Mouse (Mus musculus): ENCODE results near the gene Slc29a3.
"Not testable (repeated sequence)": the region's sequence is repeated elsewhere in the genome, so short reads cannot be mapped to it uniquely, and the experiment has no call there.

Slc29a3 gene

DNA sequence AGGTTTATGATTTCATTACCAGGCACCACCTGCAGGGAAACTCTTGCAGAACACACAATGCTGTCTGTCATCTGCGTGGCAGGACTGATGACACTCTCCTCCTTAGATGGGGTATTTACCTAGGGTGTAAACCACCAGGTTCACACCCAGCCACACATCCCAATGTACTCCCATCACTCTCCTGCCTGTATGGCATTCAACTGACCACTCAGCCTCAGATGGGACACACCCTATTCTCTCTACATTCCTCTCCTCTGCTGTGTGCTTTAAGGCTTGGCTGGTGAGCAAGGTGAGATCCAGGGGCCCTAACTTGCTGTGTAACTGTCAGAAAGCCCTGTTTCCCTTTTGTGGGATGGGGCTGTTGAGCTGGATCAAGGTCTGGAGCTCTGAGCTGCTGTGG is 9.5 kb upstream of the Slc29a3 start:
- DNase-seq = no peak

DNA sequence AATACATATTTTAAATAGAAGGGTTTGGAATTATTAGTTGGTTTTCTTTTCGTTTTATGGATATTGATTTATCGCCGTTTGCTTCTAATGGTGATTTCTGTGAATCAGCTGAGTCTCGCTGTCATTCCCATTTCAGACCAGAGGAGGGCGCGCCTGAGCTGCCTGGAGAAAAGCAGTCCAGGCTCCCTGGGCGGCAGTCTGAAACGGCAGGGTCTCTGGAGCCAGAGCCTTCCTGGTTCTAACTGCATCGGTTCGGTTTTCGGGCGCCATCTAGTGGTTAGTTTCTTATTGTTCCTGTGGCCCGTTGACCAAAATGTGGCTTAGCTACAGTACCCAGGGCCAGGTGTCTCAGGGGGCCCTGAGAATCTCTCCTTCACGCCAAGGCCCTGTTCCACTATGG is 7.8 kb upstream of the Slc29a3 start:
- DNase-seq = peak; percentile 95

DNA sequence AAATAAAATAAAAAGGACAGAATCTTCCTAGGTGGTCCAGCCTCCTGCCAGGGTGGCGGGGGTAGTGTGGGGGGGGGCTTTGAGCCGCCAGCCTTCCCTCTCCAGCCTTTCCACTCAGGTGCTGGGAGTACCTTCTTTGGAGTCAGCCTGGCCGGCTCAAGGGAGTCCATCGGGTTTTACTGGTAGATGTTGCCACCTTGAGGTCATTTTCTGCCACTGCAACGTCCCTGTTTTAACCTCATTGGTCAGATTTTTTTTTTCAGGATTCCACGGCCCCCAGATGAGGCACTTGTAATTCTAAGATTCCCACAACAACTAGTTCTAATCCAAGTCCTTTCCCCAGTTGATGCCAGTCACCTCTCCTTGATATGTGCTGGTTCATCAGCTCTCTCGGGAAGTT is 4.4 kb upstream of the Slc29a3 start:
- DNase-seq = peak; percentile 63

DNA sequence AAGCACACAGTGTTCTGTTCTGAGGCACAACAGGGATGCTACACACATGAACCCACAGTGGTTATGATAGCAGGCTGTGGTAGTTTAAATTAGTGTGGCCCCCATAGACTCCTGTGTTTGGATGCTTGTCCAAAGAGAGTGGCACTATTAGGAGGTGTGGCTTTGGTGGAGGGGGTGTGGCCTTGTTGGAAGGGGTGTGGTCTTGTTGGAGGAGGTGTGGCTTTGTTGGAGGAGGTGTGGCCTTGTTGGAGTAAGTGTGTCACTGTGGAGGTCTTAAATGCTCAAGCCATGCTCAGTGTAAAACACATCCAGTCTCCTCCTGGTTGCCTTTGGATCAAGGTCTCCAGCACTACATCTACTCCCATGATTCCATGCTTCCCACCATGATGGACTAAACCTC is 3.6 kb upstream of the Slc29a3 start:
- no peak for DNase-seq

DNA sequence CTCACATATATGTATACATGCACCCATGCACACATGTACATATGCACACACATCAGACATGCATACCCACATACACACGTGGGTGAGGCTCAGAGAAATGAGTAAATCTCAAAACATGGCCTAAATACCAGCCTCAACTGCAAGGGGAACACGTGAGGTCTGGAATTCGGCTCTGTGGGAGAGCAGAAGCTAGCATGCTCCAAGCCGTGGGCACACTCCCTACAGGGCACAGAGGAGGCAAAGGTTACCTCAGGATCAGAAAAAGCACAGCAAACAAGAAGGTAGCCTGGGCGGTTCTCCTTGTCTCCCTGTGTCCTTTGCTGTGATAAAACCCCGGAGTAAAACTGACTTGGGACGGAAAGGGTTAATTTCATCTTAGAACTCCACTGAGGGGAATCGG is 1.3 kb upstream of the Slc29a3 start:
- DNase-seq = no peak

DNA sequence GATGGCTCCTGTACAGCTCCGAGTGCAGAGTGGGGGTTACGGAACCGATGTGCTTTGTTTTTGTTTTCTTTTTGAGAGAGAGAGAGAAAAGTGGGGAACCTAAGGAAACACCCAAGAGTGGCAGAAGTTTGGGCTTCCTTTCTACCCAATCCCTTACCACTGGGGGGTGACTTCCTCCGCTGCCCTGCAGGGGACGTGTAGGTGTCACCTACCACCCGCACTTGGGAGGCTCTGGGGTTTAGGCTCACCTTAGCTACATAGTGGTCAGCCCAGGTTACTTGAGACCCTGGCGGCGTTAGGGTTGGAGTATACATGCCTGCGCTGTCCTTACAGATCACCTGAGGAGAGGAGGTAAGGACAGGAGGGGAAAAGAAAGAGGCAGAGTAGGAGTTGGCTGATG is 667 bp upstream of the Slc29a3 start:
- DNase-seq = no peak

DNA sequence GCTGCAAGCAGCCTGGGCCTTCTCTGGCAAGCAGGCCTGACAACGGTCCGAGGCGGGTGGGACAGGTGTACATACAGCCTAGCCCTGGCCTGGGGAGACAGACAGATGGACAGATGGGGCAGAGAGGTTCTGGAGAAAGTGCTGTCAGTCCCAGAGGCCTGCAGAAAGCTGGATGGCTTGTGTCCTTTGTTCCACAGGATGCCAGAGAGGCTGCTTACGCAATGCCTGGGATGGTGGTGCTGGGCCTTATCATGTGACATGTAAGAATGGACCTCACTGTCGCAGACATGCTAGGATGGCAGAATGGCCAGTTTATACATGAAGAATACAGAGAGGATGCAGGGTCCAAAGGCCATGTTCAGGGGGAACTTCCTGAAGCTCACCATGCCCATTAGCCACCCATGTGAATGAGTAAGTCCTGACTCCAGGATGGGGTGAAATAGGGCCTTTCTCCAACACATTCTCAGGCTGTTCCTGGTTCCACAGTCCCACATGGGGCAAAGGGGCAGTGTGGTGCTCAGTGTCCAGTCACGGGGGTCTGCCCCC is 4.9 kb downstream of the Slc29a3 start:
- DNase-seq = no peak

DNA sequence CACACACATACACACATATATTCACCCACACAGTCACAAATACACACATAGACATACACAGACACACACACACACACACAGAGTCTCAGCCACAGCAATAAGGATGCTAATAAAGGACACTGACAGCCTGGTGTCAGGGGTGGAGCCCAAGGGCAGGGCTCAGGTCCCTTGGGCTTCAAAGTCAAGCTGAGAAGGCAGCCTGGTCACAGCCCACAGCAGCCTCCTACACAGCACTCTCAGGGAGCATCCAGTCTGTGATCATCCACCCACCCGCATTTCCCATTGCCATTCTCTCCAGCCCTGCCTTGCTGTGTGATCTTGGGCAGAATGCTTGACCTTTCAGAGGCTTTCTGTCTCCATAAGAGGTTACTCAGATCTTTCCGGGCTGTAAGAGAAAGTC is 6.1 kb downstream of the Slc29a3 start:
- no peak for DNase-seq

DNA sequence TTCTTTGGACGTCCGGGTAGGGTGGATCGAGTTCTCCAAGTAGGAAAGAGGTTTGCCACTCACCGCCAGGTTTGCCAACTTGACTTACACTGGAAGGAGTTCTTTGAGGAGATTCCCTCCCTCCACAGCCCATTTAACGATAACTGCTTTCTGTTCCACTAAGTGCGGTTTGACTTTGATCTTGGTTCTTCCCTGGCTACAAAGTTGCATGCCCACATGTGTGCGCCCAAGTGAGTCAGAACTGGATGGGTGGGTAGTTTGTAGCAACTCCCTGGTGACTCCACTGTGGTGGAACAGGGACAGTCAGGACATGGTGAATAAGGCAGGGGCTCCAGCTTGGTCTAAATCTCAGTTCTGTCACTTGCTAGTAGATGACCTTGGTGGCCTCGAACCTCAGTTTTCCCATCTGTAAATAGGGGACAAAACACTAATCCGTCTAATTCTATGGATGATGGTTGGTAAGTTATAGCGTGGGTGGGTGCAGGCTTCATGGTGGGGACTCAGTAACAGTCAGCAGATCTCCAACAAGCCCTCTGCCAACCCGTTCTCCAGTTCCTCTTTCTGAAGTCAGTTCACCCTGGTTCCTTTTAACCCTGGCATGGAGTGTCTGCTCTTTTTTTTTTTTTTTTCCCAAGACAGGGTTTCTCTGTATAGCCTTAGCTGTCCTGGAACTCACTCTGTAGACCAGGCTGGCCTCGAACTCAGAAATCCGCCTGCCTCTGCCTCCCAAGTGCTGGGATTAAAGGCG is 7.9 kb downstream of the Slc29a3 start:
- no peak for DNase-seq

DNA sequence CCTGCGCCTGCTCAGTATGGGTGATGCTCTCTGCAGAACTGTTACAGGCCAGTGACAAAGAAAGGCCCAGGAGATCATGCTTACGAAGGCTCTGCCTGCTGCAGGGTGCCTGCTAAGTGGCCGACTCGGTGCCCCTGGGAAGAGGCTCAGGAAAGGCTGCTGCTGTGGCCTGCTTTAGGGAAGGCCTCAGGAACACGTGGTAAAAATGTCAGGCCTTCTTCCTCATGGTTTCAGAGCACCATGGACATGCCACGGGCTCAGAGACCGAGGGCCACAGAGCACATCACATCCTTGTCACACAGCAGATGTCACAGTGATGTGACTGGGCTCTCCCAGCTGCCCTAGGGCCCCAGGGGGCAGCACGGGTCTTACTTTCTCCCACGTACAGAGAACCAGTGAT is 8.9 kb downstream of the Slc29a3 start:
- DNase-seq = no peak

DNA sequence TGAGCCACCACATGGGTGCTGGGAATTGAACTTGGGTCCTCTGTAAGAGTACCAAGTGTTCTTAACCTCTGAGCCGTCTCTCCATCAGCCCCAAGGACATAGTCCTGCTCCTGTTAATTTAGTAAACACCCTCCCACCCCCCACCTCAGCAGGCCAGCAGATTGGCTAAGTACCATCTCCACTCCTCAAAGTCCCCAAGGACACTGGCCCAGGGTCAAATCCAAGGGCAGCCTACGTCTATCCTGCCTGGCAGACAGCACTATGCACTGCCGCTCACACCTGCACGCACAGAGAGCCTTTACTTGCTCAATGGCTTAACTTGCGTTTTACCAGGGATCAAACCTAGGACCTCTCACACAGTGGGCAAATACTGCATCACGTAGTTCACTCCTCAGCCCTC is 9.7 kb downstream of the Slc29a3 start:
- no peak for DNase-seq

DNA sequence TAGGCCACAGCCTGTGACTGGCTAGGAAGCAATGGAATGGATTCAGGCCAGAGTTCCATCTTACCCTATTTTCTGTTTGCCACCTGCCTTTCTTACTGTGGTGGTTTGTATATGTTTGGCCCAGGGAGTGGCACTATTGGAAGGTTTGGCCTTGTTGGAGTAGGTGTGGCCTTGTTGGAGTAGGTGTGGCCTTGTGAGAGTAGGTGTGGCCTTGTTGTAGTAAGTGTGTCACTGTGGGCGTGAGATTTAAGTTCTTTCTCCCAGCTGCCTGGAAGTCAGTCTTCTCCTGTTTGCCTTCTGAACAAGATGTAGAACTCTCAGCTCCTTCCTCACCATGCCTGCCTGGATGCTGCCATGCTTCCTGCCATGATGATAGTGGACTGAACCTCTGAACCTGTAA is 10.3 kb downstream of the Slc29a3 start:
- DNase-seq = not testable (repeated sequence)

DNA sequence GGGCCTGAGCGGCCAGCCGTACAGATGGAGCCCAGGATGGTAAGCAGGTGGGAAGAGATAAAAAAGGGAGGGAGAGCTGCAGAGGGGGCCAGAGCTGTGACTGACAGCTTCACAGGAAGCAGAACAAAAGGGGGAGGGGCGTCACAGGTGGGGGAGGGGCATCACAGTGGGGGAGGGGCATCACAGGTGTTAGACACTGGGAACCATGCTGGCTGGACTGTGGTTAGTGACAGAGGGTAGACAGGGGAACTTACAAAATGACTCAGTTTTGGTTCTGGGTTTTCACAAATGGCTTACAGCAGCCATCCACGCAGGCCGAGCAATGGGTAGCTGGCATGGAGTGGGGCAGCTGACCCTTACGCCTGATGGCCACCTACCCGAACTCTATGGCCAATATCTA is 11.2 kb downstream of the Slc29a3 start:
- no peak for DNase-seq

DNA sequence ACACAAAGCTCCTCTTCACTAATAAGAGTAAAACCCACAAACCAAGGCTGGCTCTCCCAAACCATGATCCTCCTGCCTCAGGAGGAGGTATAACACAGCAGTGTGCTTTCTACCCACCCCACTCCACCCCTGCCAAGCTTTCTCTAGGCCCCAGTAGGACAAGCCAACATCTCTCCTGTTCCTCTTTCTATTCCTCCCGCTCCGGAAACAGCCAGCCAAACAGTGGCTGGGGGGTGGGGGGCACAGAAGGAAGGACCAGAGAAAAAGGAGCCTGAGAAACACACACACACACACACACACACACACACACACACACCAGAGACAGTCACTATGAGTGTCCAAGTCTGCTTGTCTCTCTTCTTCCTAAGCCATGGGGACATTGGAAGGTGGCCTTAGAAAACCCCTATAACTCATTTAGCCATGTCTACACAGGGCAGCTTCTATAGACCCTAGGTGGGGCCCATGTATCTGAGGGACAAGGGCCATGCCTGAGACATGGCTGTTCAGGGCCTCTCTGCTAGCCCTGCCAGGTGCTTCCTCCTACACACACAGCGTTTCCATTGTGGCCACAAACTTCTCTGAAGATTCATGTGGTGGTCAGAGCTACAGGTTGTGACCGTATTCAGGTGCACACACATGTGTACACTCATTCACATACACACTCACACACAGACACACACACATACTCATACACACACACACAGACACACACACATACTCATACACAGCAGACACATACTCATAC is 12.8 kb downstream of the Slc29a3 start:
- no peak for DNase-seq

DNA sequence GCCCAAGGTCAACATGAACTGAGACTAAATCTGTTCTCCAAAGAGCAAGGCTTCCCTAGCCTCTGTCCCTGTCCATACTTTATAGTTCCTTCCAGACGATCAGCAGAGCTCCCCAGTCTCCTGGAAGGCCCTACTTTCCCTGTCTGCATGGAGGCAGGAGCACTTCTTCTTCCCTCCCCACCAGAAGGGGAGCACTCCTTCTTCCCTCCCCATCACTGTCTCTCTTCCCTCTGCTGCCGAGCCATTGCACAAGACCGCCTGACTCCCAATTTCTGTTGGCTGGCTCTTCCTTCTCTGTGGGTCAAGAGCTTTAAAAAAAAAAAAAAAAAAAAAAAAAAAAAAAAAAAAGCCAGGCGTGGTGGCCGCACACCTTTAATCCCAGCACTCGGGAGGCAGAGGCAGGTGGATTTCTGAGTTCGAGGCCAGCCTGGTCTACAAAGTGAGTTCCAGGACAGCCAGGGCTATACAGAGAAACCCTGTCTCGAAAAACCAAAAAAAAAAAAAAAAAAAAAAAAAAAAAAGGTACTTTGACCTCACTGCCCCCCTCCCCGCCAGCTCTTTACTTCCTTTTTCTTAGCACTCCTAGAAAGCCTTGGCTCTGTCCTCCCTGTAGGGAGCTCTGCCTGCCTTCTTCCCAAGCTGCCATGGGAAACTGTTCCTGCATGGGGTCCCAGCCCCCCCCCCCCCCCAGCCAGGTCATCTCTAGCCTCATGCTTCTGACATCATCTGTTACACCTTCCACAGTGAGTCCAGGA is 14.5 kb downstream of the Slc29a3 start:
- DNase-seq = no peak

DNA sequence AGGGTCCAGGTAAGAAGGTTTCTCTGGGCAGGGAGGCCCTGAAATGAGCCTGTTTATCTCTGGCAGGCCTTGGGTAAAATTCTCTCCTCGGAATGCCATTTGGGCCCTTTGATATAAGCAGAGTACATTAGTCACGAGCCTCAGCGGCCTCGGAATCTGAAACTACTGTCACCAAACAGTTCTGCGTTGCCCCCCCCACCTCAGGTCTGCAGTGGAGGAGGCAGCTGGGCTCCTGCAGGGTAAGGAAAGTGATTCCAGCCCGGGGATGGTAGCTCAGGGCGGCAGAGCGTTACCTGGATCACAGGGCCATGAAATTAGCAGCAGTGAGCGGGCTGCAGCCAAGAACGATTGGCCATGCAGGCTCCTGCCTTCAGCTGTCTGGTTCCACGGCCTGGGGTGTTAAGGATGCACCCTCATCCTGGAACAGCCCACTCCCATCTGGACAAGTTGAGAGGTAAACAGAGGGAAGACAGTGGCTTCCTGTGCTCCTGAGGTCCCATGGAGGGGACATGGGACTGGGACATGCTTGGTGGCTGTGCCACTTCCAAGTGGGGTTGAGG is 15.3 kb downstream of the Slc29a3 start:
- no peak for DNase-seq

DNA sequence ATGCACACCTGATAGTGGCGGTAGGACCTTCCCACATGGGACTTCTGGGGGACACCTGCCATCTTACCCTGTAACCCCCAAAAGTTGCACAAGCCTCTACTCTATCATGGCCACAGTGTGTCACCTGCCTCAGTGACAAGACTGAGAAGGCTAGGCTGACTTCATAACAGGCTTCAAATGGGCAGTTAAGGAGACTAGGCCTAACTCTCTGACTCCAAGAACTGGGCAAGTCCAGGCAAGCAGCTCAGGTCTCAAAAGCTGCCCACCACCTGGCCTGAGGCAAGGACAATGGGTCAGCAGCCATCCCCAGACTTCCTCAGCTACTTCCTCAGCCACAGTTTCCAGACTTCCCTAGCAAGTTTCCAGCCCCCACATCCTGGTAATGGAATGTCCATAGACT is 16.9 kb downstream of the Slc29a3 start:
- no peak for DNase-seq

DNA sequence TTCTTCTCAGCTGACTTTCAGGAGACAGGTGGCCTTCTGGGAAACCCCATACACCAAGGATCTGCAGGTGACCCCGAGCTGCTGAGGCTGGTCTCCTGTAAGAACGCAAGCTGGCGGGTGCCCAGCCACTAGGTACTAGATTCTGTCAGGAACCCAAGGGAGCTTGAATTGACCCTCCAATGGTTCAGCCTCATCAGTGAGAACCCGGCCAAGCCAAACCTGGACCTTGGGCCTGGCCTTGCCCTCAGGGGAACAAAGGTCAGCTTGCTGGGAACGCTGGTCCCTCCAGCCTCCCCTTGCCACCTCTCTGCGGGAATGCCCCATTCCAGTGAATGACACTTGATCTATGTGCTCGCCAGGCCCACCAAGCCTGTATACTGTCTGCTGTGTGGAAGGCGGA is 19.1 kb downstream of the Slc29a3 start:
- DNase-seq = no peak

DNA sequence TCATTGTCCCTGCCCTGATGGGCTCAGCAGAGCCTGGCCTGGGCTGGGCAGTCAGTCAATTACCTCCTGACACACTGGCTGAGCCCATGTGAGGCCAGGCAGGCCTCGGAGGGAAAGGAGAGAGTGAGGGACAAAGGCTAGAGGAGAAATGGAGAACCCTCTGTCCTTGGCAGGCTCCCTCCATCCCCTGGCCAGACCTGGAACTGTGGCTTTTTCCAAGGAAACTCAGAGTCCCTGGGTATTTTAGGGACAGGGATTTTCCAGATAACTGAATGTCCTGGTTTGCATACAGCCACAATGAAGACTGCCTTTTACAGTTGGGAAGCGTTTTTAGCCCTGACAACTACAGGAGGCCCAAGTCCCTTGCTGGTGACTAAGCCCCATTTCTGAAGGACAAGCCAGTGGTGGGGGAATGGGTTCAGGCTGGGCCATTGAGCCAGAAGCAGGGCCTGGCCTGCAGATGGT is 20.2 kb downstream of the Slc29a3 start:
- DNase-seq = no peak

DNA sequence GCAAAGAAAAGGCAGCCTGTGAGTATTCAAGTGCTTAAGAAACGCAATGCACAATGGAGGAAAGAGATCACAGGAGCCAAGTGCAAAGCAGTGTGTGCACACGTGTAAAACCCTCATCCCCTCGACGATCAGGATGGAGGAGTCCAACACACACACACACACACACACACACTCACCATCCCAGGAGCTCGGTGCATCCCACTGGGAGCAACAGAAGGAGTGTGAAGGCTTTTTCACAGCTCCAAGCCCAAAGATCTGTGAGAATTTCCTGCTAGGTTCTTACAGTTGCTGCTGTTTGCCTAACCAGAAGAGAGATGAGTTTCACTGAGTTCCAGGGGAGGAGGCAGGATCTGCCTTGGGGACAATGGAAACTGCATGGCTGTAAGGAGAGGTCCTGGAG is 20.9 kb downstream of the Slc29a3 start:
- no peak for DNase-seq

DNA sequence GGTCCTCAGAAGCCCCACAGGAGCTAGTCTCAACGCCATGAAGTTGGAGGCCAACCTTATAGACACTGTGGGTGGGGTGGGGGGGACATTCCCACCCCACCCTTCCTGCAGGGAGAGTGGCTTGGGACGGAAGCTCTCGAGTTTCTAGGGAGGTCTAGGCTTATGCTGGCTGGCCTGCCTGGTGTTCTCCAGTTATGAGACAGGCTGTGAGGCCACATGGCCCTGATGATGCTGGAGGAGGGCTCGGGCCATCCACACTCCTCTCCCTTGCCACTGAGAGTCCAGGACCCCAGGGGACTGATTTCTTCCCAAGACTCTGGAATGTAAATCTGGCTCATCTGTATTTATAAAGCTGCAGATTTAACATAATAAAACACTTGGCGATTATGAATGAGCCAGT is 25.3 kb downstream of the Slc29a3 start:
- DNase-seq = no peak

DNA sequence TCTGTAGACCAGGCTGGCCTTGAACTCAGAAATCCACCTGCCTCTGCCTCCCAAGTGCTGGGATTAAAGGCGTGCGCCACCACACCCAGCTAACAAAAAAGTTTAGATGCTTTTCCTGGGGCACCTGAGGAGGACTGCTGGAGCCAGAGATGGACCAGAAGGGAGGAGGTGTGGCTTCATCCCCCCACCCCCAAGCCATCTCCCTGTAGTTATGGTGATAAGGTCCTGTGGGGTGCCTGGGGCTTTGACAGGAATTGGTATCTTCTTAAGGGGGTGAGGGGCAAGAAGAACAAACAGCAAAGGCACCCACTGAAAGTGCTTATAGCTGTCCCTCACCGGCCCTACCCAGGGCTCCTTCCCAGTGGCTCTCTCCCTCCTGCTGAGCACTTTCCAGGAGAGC is 25.7 kb downstream of the Slc29a3 start:
- no peak for DNase-seq

DNA sequence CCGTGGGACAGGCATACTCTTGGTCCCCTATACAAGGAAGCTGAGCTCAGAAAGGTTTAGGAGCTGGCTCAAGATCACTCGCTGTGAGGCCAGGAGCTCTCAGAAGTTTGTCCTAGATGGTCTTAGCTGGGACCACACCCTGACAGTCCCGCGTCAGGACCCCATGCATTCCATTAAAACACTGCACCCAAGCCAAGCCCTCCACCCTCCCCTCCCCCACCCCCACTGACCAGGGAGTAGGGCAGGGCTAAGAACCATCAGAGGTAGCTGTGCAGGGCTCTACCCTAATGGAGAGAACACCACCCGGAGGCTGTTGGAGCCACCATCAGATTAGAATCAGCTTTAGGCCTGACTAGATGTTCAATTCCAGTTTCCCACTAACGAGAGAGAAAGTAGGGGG is 28.1 kb downstream of the Slc29a3 start:
- DNase-seq = no peak

Measured in cerebellum, adult 8-10 months (tissue).